Comparison of ENCODE assay signal across 8 mouse cellular contexts in the genomic region with DNA sequence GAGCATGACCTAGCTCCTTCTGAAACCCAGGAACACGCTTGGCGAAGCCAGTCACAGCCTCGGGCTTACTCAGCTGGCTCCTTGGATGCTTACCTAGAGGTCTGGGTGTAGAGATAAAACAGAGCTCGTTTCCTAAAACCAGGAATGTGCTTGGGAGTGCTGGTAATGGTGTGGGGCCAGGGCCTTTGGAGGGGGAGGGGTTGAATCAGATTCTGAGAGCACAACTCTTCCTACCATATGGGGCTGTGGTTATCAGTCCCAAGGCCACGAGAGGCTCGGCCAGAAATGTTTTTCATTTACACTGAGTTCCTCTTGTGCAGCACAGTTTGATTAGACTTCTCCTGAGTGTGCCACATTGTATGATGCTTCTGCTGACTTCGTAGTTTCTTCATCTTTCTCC.
DNase-seq lines count a peak whose midpoint lies in the region; ATAC-seq and TF ChIP-seq lines count a peak whose summit lies in the region.

No protein-coding gene starts in this region.

- H3K27me3 ChIP-seq in lung, postnatal 0 days (replicated peaks; ENCODE audit: insufficient read depth, low read length): no peaks in the 10 kb centered on the region
- no peaks in the 10 kb centered on the region for H3K27me3 ChIP-seq in embryonic facial prominence, embryonic 13.5 days
- no peaks in the 10 kb centered on the region for H3K27me3 ChIP-seq in intestine, postnatal 0 days (replicated peaks; ENCODE audit: control insufficient read depth, insufficient read depth, low read length)
- no peaks in the 10 kb centered on the region for H3K27me3 ChIP-seq in neural tube, embryonic 13.5 days

- H3K36me3 ChIP-seq in lung, postnatal 0 days (ENCODE audit: insufficient read depth, low read length): no peaks in the 10 kb centered on the region
- no peaks in the 10 kb centered on the region for H3K36me3 ChIP-seq in embryonic facial prominence, embryonic 13.5 days
- H3K36me3 ChIP-seq in intestine, postnatal 0 days (ENCODE audit: control insufficient read depth, insufficient read depth): no peaks in the 10 kb centered on the region
- no peaks in the 10 kb centered on the region for H3K36me3 ChIP-seq in neural tube, embryonic 13.5 days

- TF ChIP-seq CTCF in lung, postnatal 0 days (IDR thresholded peaks at IDR 0.05): no peak
- TF ChIP-seq CTCF in intestine, postnatal 0 days (IDR thresholded peaks at IDR 0.05; ENCODE audit: low read depth): no peak

- DNase-seq in adrenal gland, postnatal 14 days: peak; percentile 12
- DNase-seq in adrenal gland, postnatal 25 days: no peak
- no peak for DNase-seq in lung, postnatal 0 days (ENCODE audit: low spot score)
- DNase-seq in lung, postnatal 4 days: no peak
- no peak for DNase-seq in natural killer cell, adult 2 months (ENCODE audit: low spot score in 2 of 2)

- TF ChIP-seq EP300 in lung, postnatal 0 days (IDR thresholded peaks at IDR 0.05): no peak

- H3K9me3 ChIP-seq in lung, postnatal 0 days (ENCODE audit: low read length): peaks cover 5% of the 10 kb centered on the region; the same call in 1 of the 2 replicates
- H3K9me3 ChIP-seq in embryonic facial prominence, embryonic 13.5 days: peaks cover 14% of the 10 kb centered on the region
- H3K9me3 ChIP-seq in intestine, postnatal 0 days (ENCODE audit: control insufficient read depth): no peaks in the 10 kb centered on the region
- H3K9me3 ChIP-seq in neural tube, embryonic 13.5 days: peaks cover 4% of the 10 kb centered on the region; the same call in 1 of the 2 replicates

- 90% methylated on average over 7 of the region's 7 CpGs for WGBS in lung, postnatal 0 days
- 91% methylated on average over 7 of the region's 7 CpGs for WGBS in embryonic facial prominence, embryonic 13.5 days
- 87% methylated on average over 7 of the region's 7 CpGs for WGBS in intestine, postnatal 0 days
- WGBS in neural tube, embryonic 13.5 days: 91% methylated on average over 7 of the region's 7 CpGs

- no peak for ATAC-seq in lung, postnatal 0 days
- ATAC-seq in embryonic facial prominence, embryonic 13.5 days (ENCODE audit: insufficient number of reproducible peaks, insufficient read depth, low FRiP score, low TSS enrichment, low read depth): no peak
- ATAC-seq in intestine, postnatal 0 days: no peak
- no peak for ATAC-seq in neural tube, embryonic 13.5 days (ENCODE audit: low read depth)

- H3K9ac ChIP-seq in lung, postnatal 0 days (replicated peaks; ENCODE audit: low read depth): no peak overlapping the region
- H3K9ac ChIP-seq in embryonic facial prominence, embryonic 13.5 days: no peak overlapping the region
- no peak overlapping the region; the same call in 1 of the 2 replicates for H3K9ac ChIP-seq in intestine, postnatal 0 days (ENCODE audit: low read depth, low read length)
- H3K9ac ChIP-seq in neural tube, embryonic 13.5 days: peak overlapping the region; percentile 88

- H3K4me3 ChIP-seq in lung, postnatal 0 days (ENCODE audit: low read depth, low read length): no peak overlapping the region
- H3K4me3 ChIP-seq in embryonic facial prominence, embryonic 13.5 days: peak overlapping the region; percentile 58
- H3K4me3 ChIP-seq in intestine, postnatal 0 days (ENCODE audit: low read depth, low read length): peak overlapping the region; percentile 62; the same call in 1 of the 2 replicates
- H3K4me3 ChIP-seq in neural tube, embryonic 13.5 days: peak overlapping the region; percentile 67

- H3K27ac ChIP-seq in lung, postnatal 0 days (ENCODE audit: low read length): no peak overlapping the region
- H3K27ac ChIP-seq in embryonic facial prominence, embryonic 13.5 days: peak overlapping the region; percentile 97
- no peak overlapping the region for H3K27ac ChIP-seq in intestine, postnatal 0 days (ENCODE audit: low read depth, low read length)
- peak overlapping the region; percentile 99 for H3K27ac ChIP-seq in neural tube, embryonic 13.5 days (replicated peaks)

- H3K4me2 ChIP-seq in lung, postnatal 0 days (replicated peaks; ENCODE audit: low read depth, low read length): peak overlapping the region; percentile 54
- peak overlapping the region; percentile 58 for H3K4me2 ChIP-seq in embryonic facial prominence, embryonic 13.5 days
- H3K4me2 ChIP-seq in intestine, postnatal 0 days (replicated peaks; ENCODE audit: low read depth): peak overlapping the region; percentile 80
- peak overlapping the region; percentile 60 for H3K4me2 ChIP-seq in neural tube, embryonic 13.5 days

- H3K4me1 ChIP-seq in lung, postnatal 0 days (ENCODE audit: insufficient read depth, low read depth, low read length): no peaks in the 10 kb centered on the region
- peaks cover 4% of the 10 kb centered on the region; the same call in 1 of the 2 replicates for H3K4me1 ChIP-seq in embryonic facial prominence, embryonic 13.5 days
- no peaks in the 10 kb centered on the region for H3K4me1 ChIP-seq in intestine, postnatal 0 days (replicated peaks; ENCODE audit: control insufficient read depth, insufficient read depth, low read length)
- H3K4me1 ChIP-seq in neural tube, embryonic 13.5 days (replicated peaks): peaks cover 6% of the 10 kb centered on the region

Comparison
In these comparisons a context has a peak if more than half of its experiments do, and no peak if none do; other contexts are left out.
1. H3K27ac ChIP-seq: peak in embryonic facial prominence, embryonic 13.5 days (single experiment) and neural tube, embryonic 13.5 days (single experiment); none in lung, postnatal 0 days (single experiment) and intestine, postnatal 0 days (single experiment).
2. Peak in every context shown above with its lines, with median percentiles within 50 percentile points of each other: H3K4me2 ChIP-seq.